Mouse (Mus musculus) E14TG2a.4 (cell line): ENCODE data around the gene Tmco4.

Experiments
- H3K27me3 ChIP-seq: 2 replicates; pipeline ENCODE4 v1.6.1; 2014; ENCODE audit warnings: low read length, control low read depth; ENCODE audit not compliant: insufficient read depth
- H3K36me3 ChIP-seq: 2 replicates; pipeline ENCODE4 v1.6.1; 2014; ENCODE audit warnings: low read length, control low read depth; ENCODE audit not compliant: insufficient read depth
- H3K4me1 ChIP-seq: replicated peaks from 2 replicates; pipeline ENCODE4 v1.6.1; 2014; ENCODE audit warnings: low read depth, low read length, control low read depth
- H3K4me3 ChIP-seq: replicated peaks from 2 replicates; pipeline ENCODE4 v1.5.1; 2014; ENCODE audit warnings: mild to moderate bottlenecking, low read length
- H3K9me3 ChIP-seq: 2 replicates; pipeline ENCODE4 v1.6.1; 2014; ENCODE audit warnings: low read length, control low read depth
- CTCF ChIP-seq: conservative IDR thresholded peaks from 2 replicates; pipeline ENCODE4 v1.5.1; 2014; ENCODE audit warnings: low read length
- NANOG ChIP-seq: IDR thresholded peaks from 2 replicates; pipeline ENCODE4 v1.6.1; 2014; ENCODE audit warnings: borderline replicate concordance, low read length, mixed read lengths
- POU5F1 ChIP-seq: IDR thresholded peaks from 2 replicates; pipeline ENCODE4 v1.6.1; 2014; ENCODE audit warnings: low read length, borderline replicate concordance

Tmco4 gene

DNA sequence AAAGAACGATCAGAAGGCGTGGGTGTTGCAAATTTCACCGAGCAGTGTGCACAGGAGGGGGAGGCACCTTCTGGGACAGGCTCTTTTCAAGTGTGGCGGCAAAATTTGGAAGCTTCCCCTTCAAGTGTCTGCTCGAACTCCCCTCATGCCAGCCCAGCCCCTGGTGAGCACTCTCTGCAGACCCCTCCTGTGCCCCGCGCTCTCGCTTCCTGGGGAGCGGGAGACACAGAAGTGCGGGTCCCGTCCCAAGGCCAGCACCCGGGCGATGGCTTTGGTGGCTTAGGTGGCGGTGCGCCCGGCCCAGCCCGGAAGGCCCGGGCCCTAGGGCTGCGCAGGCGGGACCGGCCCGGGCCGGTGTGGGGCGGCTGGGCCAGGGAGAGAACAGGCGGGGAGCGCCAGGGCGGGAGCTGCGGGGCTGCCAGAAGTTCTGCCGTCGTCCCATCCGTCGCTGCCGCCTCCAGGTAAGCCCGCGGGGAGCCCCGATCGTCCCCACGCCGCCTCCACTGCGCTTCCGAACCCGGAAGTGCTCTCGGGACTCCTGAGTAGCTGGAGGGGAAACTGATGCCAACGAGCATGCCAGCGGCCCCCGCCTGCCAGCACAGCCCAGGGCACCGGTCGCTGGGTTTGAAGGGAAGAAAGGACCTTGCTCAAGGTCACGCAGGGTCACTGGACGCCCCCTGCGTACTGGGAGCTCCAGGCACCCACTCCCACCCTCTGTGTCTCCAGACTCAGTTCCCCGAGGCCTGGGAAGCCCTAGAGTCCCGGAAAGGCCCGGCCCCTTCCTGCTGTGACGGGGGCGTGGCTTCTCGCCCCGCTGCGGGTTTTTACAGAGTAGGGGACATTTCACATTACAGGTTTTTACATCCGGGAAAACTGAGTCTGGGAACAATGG is at the start of gene Tmco4:
Gene Tmco4, plus strand, starts transcription at position 62 of the 892 bp plus-strand sequence.
- Histone ChIP-seq H3K27me3 (peaks cover 13% of the 10 kb centered on the region; the same call in 1 of the 2 replicates), H3K9me3 (no peaks in the 10 kb centered on the region), H3K4me3 (peak within 1 kb of the TSS; percentile 84), H3K4me1 (peaks cover 58% of the 10 kb centered on the region), H3K36me3 (no peaks in the 10 kb centered on the region)
- TF ChIP-seq NANOG (no peak), POU5F1 (no peak), CTCF (no peak)

DNA sequence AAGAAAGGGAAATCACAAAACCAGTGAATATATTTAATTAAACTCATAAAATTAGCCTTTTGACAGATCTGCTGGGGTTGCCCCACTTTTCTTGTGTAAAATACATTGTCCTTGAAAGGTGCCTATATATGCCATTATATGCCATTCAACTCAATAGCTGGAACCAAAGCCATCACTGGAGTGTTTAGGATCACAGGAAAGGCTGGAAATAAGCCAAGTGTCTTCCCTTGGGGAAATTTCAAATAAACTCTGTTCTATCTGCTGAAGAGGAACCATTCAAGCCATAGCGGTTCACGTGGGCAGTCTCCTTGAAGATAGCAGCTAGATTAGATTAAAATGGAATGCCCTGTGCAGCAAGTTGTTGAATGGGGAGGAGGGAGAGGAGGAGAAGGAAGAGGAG is 47.1 kb upstream of the Tmco4 start:
- Histone ChIP-seq H3K4me1 (peaks cover 20% of the 10 kb centered on the region), H3K36me3 (no peaks in the 10 kb centered on the region), H3K27me3 (peaks cover 23% of the 10 kb centered on the region), H3K9me3 (no peaks in the 10 kb centered on the region), H3K4me3 (no peak overlapping the region)
- no peak for TF ChIP-seq POU5F1
- TF ChIP-seq CTCF = no peak
- no peak for TF ChIP-seq NANOG

DNA sequence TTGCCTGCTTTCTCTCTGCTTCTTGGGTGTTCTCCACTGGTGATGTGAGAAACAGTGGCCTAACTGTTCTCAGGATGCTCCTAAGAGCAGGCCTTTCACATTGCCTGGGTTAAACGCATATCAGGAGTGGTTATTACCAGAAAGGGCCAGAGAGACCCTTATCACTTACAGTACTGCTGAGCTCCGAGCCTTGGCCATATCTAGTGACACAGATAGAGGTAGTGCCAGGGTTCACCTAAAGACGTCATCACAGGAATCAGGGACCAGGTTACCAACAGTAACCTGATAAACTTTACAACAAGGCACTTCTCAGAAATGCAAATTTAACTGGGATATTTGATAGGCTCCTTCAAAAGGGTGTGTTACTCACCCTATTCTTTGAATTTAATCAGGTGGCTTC is 38.8 kb upstream of the Tmco4 start:
- Histone ChIP-seq H3K36me3 (no peaks in the 10 kb centered on the region), H3K4me3 (no peak overlapping the region), H3K27me3 (no peaks in the 10 kb centered on the region), H3K4me1 (peaks cover 10% of the 10 kb centered on the region; the same call in 1 of the 2 replicates), H3K9me3 (no peaks in the 10 kb centered on the region)
- TF ChIP-seq CTCF = no peak
- TF ChIP-seq NANOG = no peak
- no peak for TF ChIP-seq POU5F1

DNA sequence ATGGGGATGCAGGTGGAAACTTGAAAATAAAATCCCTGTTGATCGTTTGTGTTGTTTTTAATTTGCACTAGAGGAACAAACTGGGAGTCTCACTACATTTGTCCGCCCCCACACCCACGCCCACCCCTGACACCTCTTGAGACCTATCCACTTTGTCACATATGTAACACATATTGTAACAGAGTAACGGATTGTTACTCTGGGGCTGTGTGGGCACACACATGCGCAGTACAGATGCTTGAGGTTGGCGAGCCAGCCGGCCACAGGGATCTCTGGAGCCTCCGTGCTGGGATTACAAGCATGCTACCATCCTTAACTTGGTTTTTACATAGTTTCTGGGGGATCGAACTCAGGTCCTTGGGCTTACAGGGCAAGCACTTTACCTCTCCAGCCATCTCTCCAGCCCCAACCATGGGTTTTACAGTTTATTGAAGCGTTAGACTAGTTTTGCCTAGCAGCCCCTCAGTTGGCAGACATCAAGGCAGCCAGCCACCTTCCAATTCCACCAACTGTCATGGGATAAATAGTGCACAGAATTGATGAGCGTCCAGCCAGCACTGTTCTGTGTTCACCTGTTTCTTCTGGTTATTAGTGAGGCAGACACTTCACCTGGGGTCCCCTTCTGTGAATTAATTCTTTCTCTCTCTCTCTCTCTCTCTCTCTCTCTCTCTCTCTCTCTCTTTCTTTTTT is 38.1 kb upstream of the Tmco4 start:
- no peak for TF ChIP-seq CTCF
- TF ChIP-seq NANOG = no peak
- no peak for TF ChIP-seq POU5F1
- Histone ChIP-seq H3K27me3 (peaks cover 5% of the 10 kb centered on the region; the same call in 1 of the 2 replicates), H3K4me1 (peaks cover 12% of the 10 kb centered on the region; the same call in 1 of the 2 replicates), H3K36me3 (no peaks in the 10 kb centered on the region), H3K9me3 (no peaks in the 10 kb centered on the region), H3K4me3 (no peak overlapping the region)

DNA sequence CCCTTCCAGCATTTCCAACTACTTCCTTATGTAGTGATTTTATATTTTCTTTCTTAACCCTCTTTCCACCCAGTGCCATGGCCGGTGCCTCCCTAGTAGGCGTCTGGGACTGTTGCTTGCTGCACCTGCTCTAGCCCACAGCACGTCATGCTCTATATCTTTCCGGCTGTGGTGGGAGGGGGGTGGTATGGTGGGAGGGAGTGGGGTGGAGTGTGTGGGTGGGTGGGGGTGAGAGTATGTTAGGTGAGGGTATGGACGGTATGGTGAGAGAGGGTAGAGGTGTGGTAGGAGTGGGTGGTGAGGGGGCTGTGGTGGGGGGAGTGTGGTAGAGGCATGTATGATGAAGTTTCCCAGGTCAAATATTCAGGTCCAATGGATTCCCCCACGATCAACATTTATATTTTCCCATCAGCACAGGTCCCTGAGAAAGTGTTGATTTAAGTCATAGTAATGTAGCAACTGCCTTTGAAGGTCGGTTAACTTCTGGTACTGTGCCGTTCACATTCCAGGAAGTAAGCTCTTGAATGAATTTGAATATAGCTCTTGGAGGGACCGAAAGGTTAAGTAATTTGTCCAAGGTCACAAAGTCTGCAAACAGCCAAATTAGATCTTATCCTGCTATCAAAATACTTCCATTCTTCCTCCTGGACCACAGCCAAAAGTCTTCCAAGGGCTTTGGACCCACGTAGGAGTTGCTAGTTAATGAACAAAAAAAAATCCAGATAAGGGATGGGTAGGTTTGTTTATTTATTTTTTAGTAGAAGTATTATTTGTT is 34.0 kb upstream of the Tmco4 start:
- Histone ChIP-seq H3K27me3 (peaks cover 17% of the 10 kb centered on the region; the same call in 1 of the 2 replicates), H3K36me3 (no peaks in the 10 kb centered on the region), H3K4me3 (no peak overlapping the region), H3K9me3 (no peaks in the 10 kb centered on the region), H3K4me1 (peaks cover 27% of the 10 kb centered on the region)
- no peak for TF ChIP-seq POU5F1
- no peak for TF ChIP-seq CTCF
- TF ChIP-seq NANOG = no peak

DNA sequence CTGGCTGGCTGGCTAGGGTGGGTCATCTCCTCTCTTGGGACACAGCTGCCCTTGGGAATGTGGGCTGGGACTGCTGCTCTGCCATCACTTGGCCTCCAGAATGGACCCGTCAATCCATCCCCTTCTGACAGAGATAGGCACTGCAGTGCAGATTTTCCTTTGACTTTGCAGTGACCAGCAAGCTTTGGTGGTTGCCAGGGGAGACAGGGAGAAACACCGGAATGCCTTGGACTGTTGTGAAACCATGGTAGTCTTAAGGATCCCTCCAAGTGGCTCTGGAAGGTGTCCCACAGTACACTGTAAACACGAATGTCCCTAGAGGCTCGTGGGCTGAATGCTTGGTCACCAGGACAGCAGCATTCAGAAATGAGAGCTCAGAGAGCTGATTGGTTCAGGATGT is 33.2 kb upstream of the Tmco4 start:
- TF ChIP-seq NANOG = no peak
- no peak for TF ChIP-seq CTCF
- no peak overlapping the region for H3K4me3 ChIP-seq
- peaks cover 28% of the 10 kb centered on the region for H3K4me1 ChIP-seq
- H3K9me3 ChIP-seq = no peaks in the 10 kb centered on the region
- no peaks in the 10 kb centered on the region for H3K36me3 ChIP-seq
- H3K27me3 ChIP-seq = peaks cover 17% of the 10 kb centered on the region; the same call in 1 of the 2 replicates

DNA sequence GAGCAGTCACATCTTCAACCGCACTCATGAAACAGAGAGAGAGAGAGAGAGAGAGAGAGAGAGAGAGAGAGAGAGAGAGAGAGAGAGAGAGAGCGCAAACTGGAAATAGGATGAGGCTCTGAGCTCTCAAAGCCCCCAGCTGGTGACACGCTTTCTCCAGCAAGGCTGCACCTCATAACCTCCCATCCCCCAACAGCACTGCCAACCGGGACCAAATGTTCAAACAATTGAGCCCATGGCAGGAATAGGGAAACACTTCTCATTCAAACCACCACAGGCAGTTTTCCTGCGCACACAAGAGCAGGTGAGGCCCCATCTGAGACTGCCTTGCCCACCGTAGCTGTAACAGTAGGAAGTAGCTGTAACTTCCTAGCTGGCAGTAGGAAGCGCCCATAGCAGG is 31.3 kb upstream of the Tmco4 start:
- Histone ChIP-seq H3K9me3 (no peaks in the 10 kb centered on the region), H3K27me3 (peaks cover 17% of the 10 kb centered on the region; the same call in 1 of the 2 replicates), H3K4me3 (no peak overlapping the region), H3K4me1 (peaks cover 38% of the 10 kb centered on the region), H3K36me3 (no peaks in the 10 kb centered on the region)
- TF ChIP-seq CTCF = no peak

DNA sequence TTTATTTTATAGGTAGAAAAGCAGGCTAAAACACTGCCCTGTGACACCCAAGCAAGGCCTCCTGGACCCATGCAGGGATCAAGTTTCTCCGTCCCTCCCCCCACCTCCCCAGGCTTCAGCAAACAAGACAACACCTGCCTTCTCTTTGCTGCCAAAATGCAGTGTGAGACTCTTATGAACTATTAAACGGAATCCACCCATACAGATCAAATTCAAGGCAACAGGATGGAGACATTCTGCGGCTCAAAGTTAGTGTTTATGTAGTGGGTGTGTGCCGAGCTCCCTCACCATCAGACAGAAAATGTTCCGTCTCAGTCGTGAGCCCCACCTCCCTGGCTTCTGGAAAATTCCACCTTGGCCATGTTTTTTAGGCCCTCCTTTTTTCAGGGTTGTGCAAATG is 30.7 kb upstream of the Tmco4 start:
- Histone ChIP-seq H3K9me3 (no peaks in the 10 kb centered on the region), H3K4me1 (peaks cover 38% of the 10 kb centered on the region), H3K36me3 (no peaks in the 10 kb centered on the region), H3K4me3 (no peak overlapping the region), H3K27me3 (peaks cover 17% of the 10 kb centered on the region; the same call in 1 of the 2 replicates)
- TF ChIP-seq CTCF (no peak), NANOG (no peak), POU5F1 (no peak)
